In genomic region chr11:62457891-62458270, GRCm38 (mm10) we compare ENCODE assay signal across 8 mouse cellular contexts. TPM values are rescaled to one million over a fixed set of nuclear protein-coding genes. Genes with fewer than 3 reads are reported as not detected.
A peak's percentile ranks its signal among the peaks of the same experiment; 100 is the strongest.
DNase-seq lines count a peak whose midpoint lies in the region; ATAC-seq lines count a peak whose summit lies in the region.

No protein-coding gene starts in this region.

- no peaks in the 10 kb centered on the region for H3K27me3 ChIP-seq in lung, embryonic 15.5 days
- no peaks in the 10 kb centered on the region for H3K27me3 ChIP-seq in embryonic facial prominence, embryonic 11.5 days (ENCODE audit: control insufficient read depth, insufficient read depth, low read length)
- no peaks in the 10 kb centered on the region for H3K27me3 ChIP-seq in hindbrain, embryonic 14.5 days (ENCODE audit: control insufficient read depth, insufficient read depth, low read length)
- H3K27me3 ChIP-seq in midbrain, embryonic 15.5 days (replicated peaks) = no peaks in the 10 kb centered on the region

- DNase-seq in lung, adult 18-20 months = no peak
- no peak for DNase-seq in embryonic facial prominence, embryonic 11.5 days (ENCODE audit: low spot score)
- no peak for DNase-seq in hindbrain, embryonic 14.5 days (ENCODE audit: low spot score)
- no peak for DNase-seq in gastrocnemius, postnatal 36 days
- DNase-seq in adipocyte (ENCODE audit: low spot score) = no peak
- DNase-seq in kidney, adult 8-10 months = no peak

- H3K4me3 ChIP-seq in lung, embryonic 15.5 days = peak overlapping the region; percentile 90
- H3K4me3 ChIP-seq in embryonic facial prominence, embryonic 11.5 days (ENCODE audit: low read depth, low read length) = peak overlapping the region; percentile 94
- H3K4me3 ChIP-seq in hindbrain, embryonic 14.5 days (replicated peaks; ENCODE audit: low read length) = peak overlapping the region; percentile 94
- H3K4me3 ChIP-seq in midbrain, embryonic 15.5 days = peak overlapping the region; percentile 79

- intact Hi-C loops in gastrocnemius, postnatal 36 days (cut with DNase I) = loop anchor here (5.0 kb wide), 1 partner anchor 94 kb away; the partner anchor contains the start of gene Ubb

- ATAC-seq in lung, embryonic 15.5 days (ENCODE audit: borderline replicate concordance, extremely low read depth, low FRiP score, low TSS enrichment) = no peak
- no peak for ATAC-seq in embryonic facial prominence, embryonic 11.5 days (replicated peaks; ENCODE audit: insufficient number of reproducible peaks, low FRiP score, low TSS enrichment, low read depth)
- ATAC-seq in hindbrain, embryonic 14.5 days (ENCODE audit: low FRiP score) = no peak
- ATAC-seq in midbrain, embryonic 15.5 days (replicated peaks) = no peak

- H3K36me3 ChIP-seq in lung, embryonic 15.5 days = no peaks in the 10 kb centered on the region; the same call in 1 of the 2 replicates
- no peaks in the 10 kb centered on the region for H3K36me3 ChIP-seq in embryonic facial prominence, embryonic 11.5 days (replicated peaks; ENCODE audit: control insufficient read depth, insufficient read depth, low read depth, low read length)
- no peaks in the 10 kb centered on the region for H3K36me3 ChIP-seq in hindbrain, embryonic 14.5 days (replicated peaks; ENCODE audit: control insufficient read depth, insufficient read depth)
- H3K36me3 ChIP-seq in midbrain, embryonic 15.5 days (replicated peaks) = no peaks in the 10 kb centered on the region

- peak overlapping the region; percentile 98 for H3K27ac ChIP-seq in lung, embryonic 15.5 days
- H3K27ac ChIP-seq in embryonic facial prominence, embryonic 11.5 days (replicated peaks; ENCODE audit: low read depth, low read length) = peak overlapping the region; percentile 94
- H3K27ac ChIP-seq in hindbrain, embryonic 14.5 days = peak overlapping the region; percentile 96
- H3K27ac ChIP-seq in midbrain, embryonic 15.5 days = peak overlapping the region; percentile 97

- no peaks in the 10 kb centered on the region for H3K9me3 ChIP-seq in lung, embryonic 15.5 days
- H3K9me3 ChIP-seq in embryonic facial prominence, embryonic 11.5 days (replicated peaks; ENCODE audit: control insufficient read depth, low read length) = no peaks in the 10 kb centered on the region
- no peaks in the 10 kb centered on the region for H3K9me3 ChIP-seq in hindbrain, embryonic 14.5 days (ENCODE audit: control insufficient read depth, low read length)
- H3K9me3 ChIP-seq in midbrain, embryonic 15.5 days = no peaks in the 10 kb centered on the region

- under 1% methylated on average over 18 of the region's 18 CpGs for WGBS in lung, embryonic 15.5 days
- 0% methylated on average over 18 of the region's 18 CpGs for WGBS in embryonic facial prominence, embryonic 11.5 days
- under 1% methylated on average over 18 of the region's 18 CpGs for WGBS in hindbrain, embryonic 14.5 days
- under 1% methylated on average over 18 of the region's 18 CpGs for WGBS in midbrain, embryonic 15.5 days

- H3K4me2 ChIP-seq in lung, embryonic 15.5 days = peak overlapping the region; percentile 78
- peak overlapping the region; percentile 62 for H3K4me2 ChIP-seq in embryonic facial prominence, embryonic 11.5 days (ENCODE audit: low read depth, low read length)
- peak overlapping the region; percentile 81 for H3K4me2 ChIP-seq in hindbrain, embryonic 14.5 days (replicated peaks)
- peak overlapping the region; percentile 87 for H3K4me2 ChIP-seq in midbrain, embryonic 15.5 days

- peak overlapping the region; percentile 99 for H3K9ac ChIP-seq in lung, embryonic 15.5 days
- H3K9ac ChIP-seq in embryonic facial prominence, embryonic 11.5 days (replicated peaks; ENCODE audit: low read length) = peak overlapping the region; percentile 98
- peak overlapping the region; percentile 96 for H3K9ac ChIP-seq in hindbrain, embryonic 14.5 days
- H3K9ac ChIP-seq in midbrain, embryonic 15.5 days = peak overlapping the region; percentile 94

- H3K4me1 ChIP-seq in lung, embryonic 15.5 days = peaks cover 10% of the 10 kb centered on the region
- H3K4me1 ChIP-seq in embryonic facial prominence, embryonic 11.5 days (ENCODE audit: control insufficient read depth, insufficient read depth, low read length) = no peaks in the 10 kb centered on the region
- H3K4me1 ChIP-seq in hindbrain, embryonic 14.5 days (replicated peaks; ENCODE audit: control insufficient read depth, insufficient read depth, low read length) = peaks cover 17% of the 10 kb centered on the region
- peaks cover 24% of the 10 kb centered on the region for H3K4me1 ChIP-seq in midbrain, embryonic 15.5 days

RNA-seq across cellular contexts. Expression of gene Pigl, which starts 0.4 kb away (rescaled TPM):
- polyA plus RNA-seq in lung, embryonic 15.5 days (2015; fragmentation: Nextera tagmentation; extraction: Ambion mirVana) = 7.7 and 9.0 TPM in 2 replicates
- polyA plus RNA-seq in embryonic facial prominence, embryonic 11.5 days (2014; fragmentation: Nextera tagmentation; extraction: Ambion mirVana) = 12.1 and 14.2 TPM in 2 replicates
- polyA plus RNA-seq in hindbrain, embryonic 14.5 days (2014; fragmentation: Nextera tagmentation; extraction: Ambion mirVana) = 8.6 and 10.4 TPM in 2 replicates
- 8.0 and 8.6 TPM in 2 replicates for polyA plus RNA-seq in midbrain, embryonic 15.5 days (2015; fragmentation: Nextera tagmentation; extraction: Ambion mirVana)
- 1 to 10 TPM; 1.7 to 2.1 TPM for total RNA-seq in gastrocnemius, postnatal 36 days (2021)

RNA-seq across cellular contexts. Expression of gene Ncor1, which starts 0.5 kb away (rescaled TPM):
- polyA plus RNA-seq in lung, embryonic 15.5 days (2015; fragmentation: Nextera tagmentation; extraction: Ambion mirVana) = 145 and 156 TPM in 2 replicates
- polyA plus RNA-seq in embryonic facial prominence, embryonic 11.5 days (2014; fragmentation: Nextera tagmentation; extraction: Ambion mirVana) = 157 and 170 TPM in 2 replicates
- polyA plus RNA-seq in hindbrain, embryonic 14.5 days (2014; fragmentation: Nextera tagmentation; extraction: Ambion mirVana) = 189 and 202 TPM in 2 replicates
- 179 and 182 TPM in 2 replicates for polyA plus RNA-seq in midbrain, embryonic 15.5 days (2015; fragmentation: Nextera tagmentation; extraction: Ambion mirVana)
- total RNA-seq in gastrocnemius, postnatal 36 days (2021) = 100 to 1,000 TPM; 113 to 119 TPM
